Mouse (Mus musculus): ENCODE results near the gene Dab2. TPM values are rescaled to one million over a fixed set of nuclear protein-coding genes. Genes with fewer than 3 reads are reported as not detected.

Dab2 gene
- polyA plus RNA-seq, 1 experiment from 2014 or later = 66.0 TPM

DNA sequence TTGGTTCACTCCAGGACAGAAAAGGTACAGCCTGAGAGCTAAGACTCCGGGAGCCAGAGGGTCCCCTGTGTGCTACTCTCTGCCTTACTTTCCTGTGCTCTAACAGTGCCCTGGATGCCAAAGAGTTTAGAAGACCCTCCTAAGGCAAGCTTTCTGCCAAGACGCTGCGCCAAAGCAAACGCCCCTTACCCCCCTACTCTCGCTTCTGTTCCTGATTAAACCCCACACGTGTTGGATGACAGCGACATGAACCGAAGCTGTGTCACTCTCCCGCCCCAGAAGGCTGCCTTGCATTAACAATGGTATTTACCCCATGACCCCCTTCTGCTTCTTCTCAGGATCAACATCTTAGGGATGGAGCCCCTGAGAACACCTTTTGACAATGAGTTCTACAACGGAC is 167.4 kb downstream of the Dab2 start:
- ATAC-seq (ENCODE audit: insufficient number of reproducible peaks, insufficient read depth, low FRiP score, low read depth) = no peak
- 75% methylated on average over 10 of the region's 10 CpGs for WGBS
- H3K27ac ChIP-seq (ENCODE audit: low read length) = no peak overlapping the region
- no peak overlapping the region for H3K4me3 ChIP-seq (ENCODE audit: low read depth, low read length)
- H3K4me1 ChIP-seq (ENCODE audit: control insufficient read depth, insufficient read depth, low read length) = no peaks in the 10 kb centered on the region
- no peak overlapping the region for H3K9ac ChIP-seq (replicated peaks; ENCODE audit: low read depth, low read length)
- no peaks in the 10 kb centered on the region for H3K27me3 ChIP-seq (ENCODE audit: control insufficient read depth, insufficient read depth, low read length)
- no peaks in the 10 kb centered on the region for H3K9me3 ChIP-seq (ENCODE audit: control insufficient read depth, low read depth, low read length)
- H3K36me3 ChIP-seq (ENCODE audit: control insufficient read depth, insufficient read depth, low read length) = no peaks in the 10 kb centered on the region
- no peak overlapping the region for H3K4me2 ChIP-seq (replicated peaks; ENCODE audit: low read depth, low read length)

DNA sequence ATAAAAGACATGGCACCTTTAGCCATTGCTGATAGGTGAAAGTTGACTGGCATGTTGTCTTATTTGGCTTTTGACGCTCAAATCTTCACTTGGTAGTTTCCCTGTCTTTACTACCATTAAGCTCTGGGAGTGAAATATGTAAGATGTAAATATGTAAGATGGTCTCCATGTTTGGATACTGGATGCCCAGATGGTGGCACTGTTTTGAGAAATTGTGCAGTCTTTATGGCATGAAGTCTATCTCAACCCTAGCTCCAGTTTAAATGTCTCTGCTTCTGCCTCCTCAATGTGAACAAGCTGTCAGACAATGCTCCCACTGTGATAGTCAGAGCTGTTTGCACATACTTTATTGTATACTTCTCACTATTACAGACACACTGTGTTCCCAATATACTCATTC is 169.3 kb downstream of the Dab2 start:
- H3K9ac ChIP-seq (replicated peaks; ENCODE audit: low read depth, low read length) = no peak overlapping the region
- H3K9me3 ChIP-seq (ENCODE audit: control insufficient read depth, low read depth, low read length) = no peaks in the 10 kb centered on the region
- H3K27ac ChIP-seq (ENCODE audit: low read length) = no peak overlapping the region
- ATAC-seq (ENCODE audit: insufficient number of reproducible peaks, insufficient read depth, low FRiP score, low read depth) = no peak
- H3K4me1 ChIP-seq (ENCODE audit: control insufficient read depth, insufficient read depth, low read length) = no peaks in the 10 kb centered on the region
- H3K36me3 ChIP-seq (ENCODE audit: control insufficient read depth, insufficient read depth, low read length) = no peaks in the 10 kb centered on the region
- 94% methylated on average over 1 of the region's 1 CpGs for WGBS
- no peak overlapping the region for H3K4me2 ChIP-seq (replicated peaks; ENCODE audit: low read depth, low read length)
- H3K27me3 ChIP-seq (ENCODE audit: control insufficient read depth, insufficient read depth, low read length) = no peaks in the 10 kb centered on the region
- no peak overlapping the region for H3K4me3 ChIP-seq (ENCODE audit: low read depth, low read length)

DNA sequence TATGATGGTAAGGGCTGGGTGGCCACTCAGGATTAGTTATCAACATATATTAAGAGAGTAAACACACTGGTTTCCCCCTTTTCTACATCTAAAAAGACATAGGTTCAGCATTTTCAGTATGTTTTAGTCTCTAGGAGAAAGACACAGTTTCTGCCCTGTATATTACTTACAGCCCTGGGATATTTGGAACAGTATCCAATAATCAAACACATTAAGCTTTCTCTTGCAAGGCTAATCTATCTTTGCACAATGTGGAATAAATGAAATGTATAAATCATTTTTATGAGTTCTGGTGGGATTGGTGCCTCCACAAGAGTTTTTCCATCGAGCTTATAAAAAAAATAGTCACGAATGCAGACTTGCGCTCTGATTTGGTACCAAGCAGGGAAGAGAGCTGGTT is 169.8 kb downstream of the Dab2 start:
- no peaks in the 10 kb centered on the region for H3K9me3 ChIP-seq (ENCODE audit: control insufficient read depth, low read depth, low read length)
- no peak overlapping the region for H3K4me3 ChIP-seq (ENCODE audit: low read depth, low read length)
- no peak overlapping the region for H3K27ac ChIP-seq (ENCODE audit: low read length)
- H3K4me1 ChIP-seq (ENCODE audit: control insufficient read depth, insufficient read depth, low read length) = no peaks in the 10 kb centered on the region
- no peak overlapping the region for H3K4me2 ChIP-seq (replicated peaks; ENCODE audit: low read depth, low read length)
- H3K36me3 ChIP-seq (ENCODE audit: control insufficient read depth, insufficient read depth, low read length) = no peaks in the 10 kb centered on the region
- H3K27me3 ChIP-seq (ENCODE audit: control insufficient read depth, insufficient read depth, low read length) = no peaks in the 10 kb centered on the region
- WGBS = 77% methylated on average over 3 of the region's 3 CpGs
- ATAC-seq (ENCODE audit: insufficient number of reproducible peaks, insufficient read depth, low FRiP score, low read depth) = no peak
- H3K9ac ChIP-seq (replicated peaks; ENCODE audit: low read depth, low read length) = no peak overlapping the region

DNA sequence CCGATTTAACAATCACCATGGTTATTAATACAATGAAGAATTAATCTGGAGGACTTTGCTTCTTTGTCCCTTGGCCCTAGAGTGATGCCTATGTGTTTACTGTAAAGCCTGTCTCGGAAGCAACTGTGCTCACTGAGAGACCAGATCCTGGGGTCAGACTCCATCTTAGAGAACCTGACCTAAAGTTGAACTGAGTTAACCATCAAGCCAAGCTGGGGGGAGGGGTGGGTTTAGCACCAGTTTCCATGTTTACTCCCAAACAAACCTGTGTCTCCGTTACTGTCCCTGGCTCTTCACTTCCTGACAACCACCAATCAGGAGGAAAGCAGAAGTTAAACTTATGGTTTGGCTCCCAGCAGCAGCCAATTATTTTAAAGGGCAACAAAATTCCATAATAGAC is 184.0 kb downstream of the Dab2 start:
- Histone ChIP-seq H3K36me3 (ENCODE audit: control insufficient read depth, insufficient read depth, low read length) (no peaks in the 10 kb centered on the region), H3K9me3 (ENCODE audit: control insufficient read depth, low read depth, low read length) (no peaks in the 10 kb centered on the region), H3K27me3 (ENCODE audit: control insufficient read depth, insufficient read depth, low read length) (no peaks in the 10 kb centered on the region), H3K4me1 (ENCODE audit: control insufficient read depth, insufficient read depth, low read length) (no peaks in the 10 kb centered on the region), H3K27ac (ENCODE audit: low read length) (no peak overlapping the region), H3K4me2 (replicated peaks; ENCODE audit: low read depth, low read length) (no peak overlapping the region), H3K9ac (replicated peaks; ENCODE audit: low read depth, low read length) (no peak overlapping the region), H3K4me3 (ENCODE audit: low read depth, low read length) (no peak overlapping the region)
- ATAC-seq (ENCODE audit: insufficient number of reproducible peaks, insufficient read depth, low FRiP score, low read depth) = no peak
- 56% methylated on average over 3 of the region's 3 CpGs for WGBS

Other genes starting within 250 kb of the Dab2 start
- gene C9, start 145.5 kb downstream of the Dab2 start, polyA plus RNA-seq (2014; fragmentation: Nextera tagmentation; extraction: Ambion mirVana) = 0.24 TPM in 1 of 2 replicates, not detected in the other
- gene Fyb, start 223.1 kb downstream of the Dab2 start, polyA plus RNA-seq (2014; fragmentation: Nextera tagmentation; extraction: Ambion mirVana) = 5.0 and 7.7 TPM in 2 replicates